19 mouse cellular contexts compared by ENCODE assay signal in genomic region chr8:112297021-112297420, GRCm38 (mm10).
DNase-seq lines count a peak whose midpoint lies in the region.
"Had no signal": no experiment of that assay in that cellular context is flagged by ENCODE, and none has a peak within 500 bp of the region (broad histone marks: within the 10 kb centered on the region; RNA-seq: fewer than 3 reads in every experiment).

No protein-coding gene starts in this region.

- H3K27ac ChIP-seq in heart, embryonic 10.5 days: no peak overlapping the region
- H3K27ac ChIP-seq: embryonic facial prominence, embryonic 13.5 days; forebrain, embryonic 12.5 days; hindbrain, embryonic 13.5 days; hindbrain, postnatal 0 days had no signal

- peak; percentile 1 for DNase-seq in adrenal gland, adult 2 months
- DNase-seq in adrenal gland, postnatal 25 days: no peak
- DNase-seq in heart, embryonic 10.5 days (ENCODE audit: low spot score): peak; percentile 76
- no peak for DNase-seq in heart, postnatal 36 days
- DNase-seq in NIH3T3 (ENCODE audit: low read depth) (peak; percentile 8), adipocyte (ENCODE audit: low spot score) (no peak)
- DNase-seq in left cerebral cortex, postnatal 14 days (ENCODE audit: low spot score in 2 of 2): no peak
- DNase-seq: cerebellum, adult 18-20 months; cerebellum, adult 9-11 months; cerebellum, postnatal 36 days; gastrocnemius, postnatal 10 days; heart, postnatal 10 days; kidney, adult 11 months had no signal

- no peaks in the 10 kb centered on the region for H3K36me3 ChIP-seq in heart, embryonic 10.5 days
- H3K36me3 ChIP-seq: embryonic facial prominence, embryonic 13.5 days; forebrain, embryonic 12.5 days; G1E; hindbrain, embryonic 13.5 days had no signal

- no peaks in the 10 kb centered on the region for H3K9me3 ChIP-seq in heart, embryonic 10.5 days
- H3K9me3 ChIP-seq: embryonic facial prominence, embryonic 13.5 days; forebrain, embryonic 12.5 days; hindbrain, embryonic 13.5 days had no signal

- H3K27me3 ChIP-seq in heart, embryonic 10.5 days (ENCODE audit: insufficient read depth, poor library complexity, severe bottlenecking): no peaks in the 10 kb centered on the region
- H3K27me3 ChIP-seq: embryonic facial prominence, embryonic 13.5 days; forebrain, embryonic 12.5 days; hindbrain, embryonic 13.5 days; Patski had no signal

- no peak overlapping the region for H3K4me3 ChIP-seq in heart, embryonic 10.5 days
- H3K4me3 ChIP-seq: embryonic facial prominence, embryonic 13.5 days; forebrain, embryonic 12.5 days; hindbrain, embryonic 13.5 days had no signal

- 0 out of 2 replicates have a peak, but pooled peaks cover 3% of the 10 kb centered on the region for H3K4me1 ChIP-seq in heart, embryonic 10.5 days
- H3K4me1 ChIP-seq: embryonic facial prominence, embryonic 13.5 days; forebrain, embryonic 12.5 days; hindbrain, embryonic 13.5 days had no signal

- 52% methylated on average over 8 of the region's 8 CpGs for WGBS in heart, embryonic 10.5 days

- intact Hi-C loops in heart, postnatal 36 days (cut with DNase I): no loop called here
- intact Hi-C loops in left cerebral cortex, postnatal 14 days (cut with DNase I): no loop called here

Comparison
In these comparisons a context has a peak if more than half of its experiments do, and no peak if none do; other contexts are left out.
1. DNase-seq: peak in adrenal gland, adult 2 months (single experiment), heart, embryonic 10.5 days (single experiment) and NIH3T3 (single experiment); none in adrenal gland, postnatal 25 days (single experiment), heart, postnatal 36 days (0 of 2), left cerebral cortex, postnatal 14 days (0 of 2) and adipocyte (single experiment).